Mouse (Mus musculus): ENCODE results near the gene Rpusd4. TPM values are rescaled to one million over a fixed set of nuclear protein-coding genes. Genes with fewer than 3 reads are reported as not detected.

Gene Rpusd4
- polyA plus RNA-seq, 1 experiment: 9.4 TPM

Other genes starting within 250 kb of the Rpusd4 start
- 4.9 and 9.5 TPM in 2 replicates for gene St3gal4, start 148.6 kb upstream of the Rpusd4 start, polyA plus RNA-seq (2012; rRNA removed)
- gene Dcps, start 91.8 kb upstream of the Rpusd4 start, polyA plus RNA-seq (2012; rRNA removed): 34.5 and 37.4 TPM in 2 replicates
- gene Srpr, start 67.7 kb upstream of the Rpusd4 start, polyA plus RNA-seq (2012; rRNA removed): 134 and 157 TPM in 2 replicates
- gene Tirap, start 67.6 kb upstream of the Rpusd4 start, polyA plus RNA-seq (2012; rRNA removed): 12.2 and 13.6 TPM in 2 replicates
- 36.9 and 41.5 TPM in 2 replicates for gene Foxred1, start 56.8 kb upstream of the Rpusd4 start, polyA plus RNA-seq (2012; rRNA removed)
- gene Fam118b, start 60 bp upstream of the Rpusd4 start, polyA plus RNA-seq (2012; rRNA removed): 13.9 and 18.8 TPM in 2 replicates
- gene Cdon, start 153.3 kb downstream of the Rpusd4 start, polyA plus RNA-seq (2012; rRNA removed): 18.4 and 19.6 TPM in 2 replicates